Mouse (Mus musculus) C2C12 (cell line): ENCODE results near the gene Olfr801. TPM values are rescaled to one million over a fixed set of nuclear protein-coding genes. Genes with fewer than 3 reads are reported as not detected.

ENCODE experiments used
- H3K27me3 ChIP-seq: one replicate; pipeline ENCODE4 v1.6.1; 2011; ENCODE audit not compliant: control insufficient read depth, insufficient read depth, insufficient read length
- H3K36me3 ChIP-seq: one replicate; pipeline ENCODE4 v1.6.1; 2011; ENCODE audit not compliant: control insufficient read depth, insufficient read depth
- H3K4me3 ChIP-seq: one replicate; pipeline ENCODE4 v1.5.1; 2011; ENCODE audit warnings: mild to moderate bottlenecking, control low read depth; ENCODE audit not compliant: poor library complexity, insufficient read depth, severe bottlenecking
- H3K79me2 ChIP-seq: one replicate; pipeline ENCODE4 v1.6.1; 2011; ENCODE audit not compliant: control insufficient read depth, insufficient read depth
- H3K79me3 ChIP-seq: one replicate; pipeline ENCODE4 v1.6.1; 2011; ENCODE audit warnings: low read depth, control low read depth
- H3ac ChIP-seq: one replicate; pipeline ENCODE3; 2011; ENCODE audit warnings: low read depth; ENCODE audit not compliant: control insufficient read depth, insufficient read length
- CEBPB ChIP-seq: IDR thresholded peaks from one replicate; pipeline ENCODE4 v1.6.1; 2011; ENCODE audit warnings: low read depth, mild to moderate bottlenecking, control low read depth, moderate library complexity
- CTCF ChIP-seq: IDR thresholded peaks from one replicate; pipeline ENCODE4 v1.5.1; 2011; ENCODE audit not compliant: control insufficient read depth, insufficient read depth, insufficient read length
- FOSL1 ChIP-seq: IDR thresholded peaks from one replicate; pipeline ENCODE4 v1.8.0; 2011; ENCODE audit warnings: mild to moderate bottlenecking, low read length; ENCODE audit not compliant: poor library complexity, insufficient read depth, severe bottlenecking
- MAX ChIP-seq: IDR thresholded peaks from one replicate; pipeline ENCODE4 v1.6.1; 2011; ENCODE audit warnings: mild to moderate bottlenecking, control low read depth
- MYOD1 ChIP-seq: IDR thresholded peaks from one replicate; pipeline ENCODE4 v1.6.1; 2011; ENCODE audit warnings: low read depth; ENCODE audit not compliant: control insufficient read depth, insufficient read length
- MYOG ChIP-seq: IDR thresholded peaks from one replicate; pipeline ENCODE4 v1.6.1; 2011; ENCODE audit not compliant: control insufficient read depth, insufficient read length; ENCODE audit errors: extremely low read depth
- USF1 ChIP-seq: IDR thresholded peaks from one replicate; pipeline ENCODE4 v1.6.1; 2011; ENCODE audit warnings: low read depth, mild to moderate bottlenecking, control low read depth, moderate library complexity
- long read RNA-seq, 2 experiments: library from polyadenylated mRNA; unstranded; transcript quantifications; one replicate each; pipeline ENCODE4 v2.0.0; 2019 to 2020
- polyA plus RNA-seq: library from polyadenylated mRNA; unstranded; fragments of >200 nt; fragmentation: generic; extraction: Trizol; gene quantifications from one replicate; pipeline ENCODE4 v1.2.1, GENCODE M21; 2012; ENCODE audit warnings: missing spikeins

The Olfr801 gene
- not detected for polyA plus RNA-seq
- long read RNA-seq, experiment 1 = 0 reads
- long read RNA-seq, experiment 2 = 0 reads

GRCm38 (mm10) chr10:129673765-129674164 lies at the start of gene Olfr801:
Gene Olfr801, minus strand, starts transcription at chr10:129673865.
- H3K4me3 ChIP-seq = no peak within 1 kb of the TSS
- no peak for TF ChIP-seq FOSL1
- TF ChIP-seq MAX = no peak
- no peak for TF ChIP-seq CEBPB
- no peak for TF ChIP-seq USF1
- TF ChIP-seq MYOD1 = no peak
- TF ChIP-seq MYOG = no peak
- no peak for TF ChIP-seq CTCF
- H3K79me3 ChIP-seq = no peaks in the 10 kb centered on the region
- H3K36me3 ChIP-seq = no peaks in the 10 kb centered on the region
- no peaks in the 10 kb centered on the region for H3K27me3 ChIP-seq
- no peaks in the 10 kb centered on the region for H3K79me2 ChIP-seq
- H3ac ChIP-seq = no peak within 1 kb of the TSS

GRCm38 (mm10) chr10:129702910-129703309 lies 29.2 kb upstream of the Olfr801 start, which contains the start of gene Olfr804:
Gene Olfr804, plus strand, starts transcription at chr10:129703210.
- Histone ChIP-seq H3K27me3 (no peaks in the 10 kb centered on the region), H3K36me3 (no peaks in the 10 kb centered on the region), H3K4me3 (no peak within 1 kb of the TSS), H3K79me2 (no peaks in the 10 kb centered on the region), H3ac (no peak within 1 kb of the TSS), H3K79me3 (no peaks in the 10 kb centered on the region)
- TF ChIP-seq CTCF (no peak), FOSL1 (no peak), MYOD1 (no peak), CEBPB (no peak), MYOG (no peak), MAX (no peak)

- TF ChIP-seq CEBPB = no peak
- no peak for TF ChIP-seq CTCF
- TF ChIP-seq MYOD1 = no peak
- no peak for TF ChIP-seq FOSL1
- no peaks in the 10 kb centered on the region for H3K36me3 ChIP-seq
- H3K79me2 ChIP-seq = no peaks in the 10 kb centered on the region
- no peak within 1 kb of the TSS for H3K4me3 ChIP-seq
- no peaks in the 10 kb centered on the region for H3K27me3 ChIP-seq
- no peak within 1 kb of the TSS for H3ac ChIP-seq
- no peaks in the 10 kb centered on the region for H3K79me3 ChIP-seq
These were observed 20.5 kb upstream of the Olfr801 start, which contains the start of gene Olfr803 for GRCm38 (mm10) chr10:129694186-129694585. Gene Olfr803, minus strand, starts transcription at chr10:129694286.

GRCm38 (mm10) chr10:129688069-129688468 lies 14.4 kb upstream of the Olfr801 start, which contains the start of gene Olfr802:
Gene Olfr802, minus strand, starts transcription at chr10:129688169.
- Histone ChIP-seq H3K36me3 (no peaks in the 10 kb centered on the region), H3K79me3 (no peaks in the 10 kb centered on the region), H3K4me3 (no peak within 1 kb of the TSS), H3K27me3 (no peaks in the 10 kb centered on the region), H3ac (no peak within 1 kb of the TSS), H3K79me2 (no peaks in the 10 kb centered on the region)
- TF ChIP-seq USF1 (no peak), MYOG (no peak), MAX (no peak), CTCF (no peak)

- no peak for TF ChIP-seq CTCF
- TF ChIP-seq FOSL1 = no peak
- TF ChIP-seq MYOG = no peak
- TF ChIP-seq USF1 = no peak
- H3K27me3 ChIP-seq = no peaks in the 10 kb centered on the region
- H3ac ChIP-seq = no peak within 1 kb of the TSS
- H3K36me3 ChIP-seq = no peaks in the 10 kb centered on the region
- no peaks in the 10 kb centered on the region for H3K79me3 ChIP-seq
- H3K4me3 ChIP-seq = no peak within 1 kb of the TSS
- no peaks in the 10 kb centered on the region for H3K79me2 ChIP-seq
These were observed 16.3 kb downstream of the Olfr801 start, which contains the start of gene Olfr800 for GRCm38 (mm10) chr10:129657394-129657793. Gene Olfr800, plus strand, starts transcription at chr10:129657694.

GRCm38 (mm10) chr10:129651763-129652162 lies 21.9 kb downstream of the Olfr801 start:
- Histone ChIP-seq H3K79me2 (no peaks in the 10 kb centered on the region), H3K79me3 (no peaks in the 10 kb centered on the region), H3K4me3 (no peak overlapping the region), H3K36me3 (no peaks in the 10 kb centered on the region), H3K27me3 (no peaks in the 10 kb centered on the region), H3ac (no peak overlapping the region)
- no peak for TF ChIP-seq USF1
- no peak for TF ChIP-seq CEBPB
- TF ChIP-seq MAX = no peak
